Mouse (Mus musculus) megakaryocyte, embryonic 14.5 days (primary cell): ENCODE data around the gene Pomt1.

ENCODE experiments used
- FLI1 ChIP-seq: IDR thresholded peaks from 2 replicates; pipeline ENCODE4 v1.6.1; 2012; ENCODE audit warnings: low read length, inconsistent platforms, mixed read lengths
- GATA1 ChIP-seq: IDR thresholded peaks from 3 replicates; pipeline ENCODE4 v1.6.1; 2012; ENCODE audit warnings: mixed read lengths, low read length, inconsistent platforms, borderline replicate concordance

- TF ChIP-seq GATA1, result no peak
- no peak for TF ChIP-seq FLI1
Observed at GRCm38 (mm10) chr2:32215576-32215975, 20.8 kb upstream of the Pomt1 start.
